Mouse (Mus musculus) ES-CJ7 (cell line): ENCODE measurements around the gene Ccdc107.

Experiments
- DNase-seq: peaks from one replicate; pipeline ENCODE4 v3.0.0; 2011; ENCODE audit warnings: low read depth, low spot score

Gene Ccdc107

GRCm38 (mm10) chr4:43485666-43486065 is 7.0 kb upstream of the Ccdc107 start:
- peak; percentile 70 for DNase-seq

GRCm38 (mm10) chr4:43489611-43490010 is 3.1 kb upstream of the Ccdc107 start:
- no peak for DNase-seq

GRCm38 (mm10) chr4:43490801-43491200 is 1.9 kb upstream of the Ccdc107 start:
- DNase-seq: no peak

- DNase-seq: peak; percentile 55
Measured at GRCm38 (mm10) chr4:43492101-43492820, 439 bp upstream of the Ccdc107 start.

GRCm38 (mm10) chr4:43493186-43493845 is 616 bp downstream of the Ccdc107 start:
- peak; percentile 92 for DNase-seq

GRCm38 (mm10) chr4:43493846-43494240 is 1.1 kb downstream of the Ccdc107 start:
- no peak for DNase-seq

- DNase-seq: no peak
Measured at GRCm38 (mm10) chr4:43496587-43496986, 3.9 kb downstream of the Ccdc107 start.

GRCm38 (mm10) chr4:43497405-43497804 is 4.7 kb downstream of the Ccdc107 start:
- DNase-seq: no peak

GRCm38 (mm10) chr4:43497946-43498345 is 5.2 kb downstream of the Ccdc107 start:
- no peak for DNase-seq

- DNase-seq: peak; percentile 80
Measured at GRCm38 (mm10) chr4:43498983-43499382, 6.3 kb downstream of the Ccdc107 start.

- DNase-seq: peak; percentile 87
Measured at GRCm38 (mm10) chr4:43499407-43500333, 7.0 kb downstream of the Ccdc107 start, which contains the start of gene Arhgef39. Gene Arhgef39, minus strand, starts transcription at chr4:43499695.

GRCm38 (mm10) chr4:43503041-43503440 is 10.3 kb downstream of the Ccdc107 start:
- DNase-seq: no peak

GRCm38 (mm10) chr4:43503506-43503905 is 10.8 kb downstream of the Ccdc107 start:
- no peak for DNase-seq

- DNase-seq: no peak
Measured at GRCm38 (mm10) chr4:43504269-43504668, 11.6 kb downstream of the Ccdc107 start.

GRCm38 (mm10) chr4:43506074-43506473 is 13.4 kb downstream of the Ccdc107 start:
- no peak for DNase-seq

- DNase-seq: no peak
Measured at GRCm38 (mm10) chr4:43506536-43507185, 14.0 kb downstream of the Ccdc107 start, which contains the start of gene Car9. Gene Car9, plus strand, starts transcription at chr4:43506966.

- DNase-seq: no peak
Measured at GRCm38 (mm10) chr4:43507938-43508665, 15.4 kb downstream of the Ccdc107 start.

GRCm38 (mm10) chr4:43508666-43508997 is 15.9 kb downstream of the Ccdc107 start:
- peak; percentile 49 for DNase-seq

- no peak for DNase-seq
Measured at GRCm38 (mm10) chr4:43509109-43509508, 16.4 kb downstream of the Ccdc107 start.

- no peak for DNase-seq
Measured at GRCm38 (mm10) chr4:43511675-43512454, 19.2 kb downstream of the Ccdc107 start.
